Mouse (Mus musculus): ENCODE data around the gene Actr5. TPM values are rescaled to one million over a fixed set of nuclear protein-coding genes. Genes with fewer than 3 reads are reported as not detected.
A peak's percentile ranks its signal among the peaks of the same experiment; 100 is the strongest.

Actr5 gene
- total and polyA plus RNA-seq, 3 experiments, result 17.0 to 20.8 TPM; not detected in 1

- Histone ChIP-seq H3K9ac (ENCODE audit: control insufficient read depth, low read depth, low read length, poor library complexity, severe bottlenecking) (no peak overlapping the region), H3K27me3 (ENCODE audit: control insufficient read depth in 1 of 2, insufficient read depth in 2 of 2, low read length in 2 of 2) (no peaks in the 10 kb centered on the region), H3K4me1 (ENCODE audit: control insufficient read depth in 1 of 2, insufficient read depth in 2 of 2, low read length in 2 of 2) (no peaks in the 10 kb centered on the region), H3K27ac (ENCODE audit: control insufficient read depth, low read depth, low read length) (no peak overlapping the region), H3K4me3 (ENCODE audit: control insufficient read depth in 1 of 2, insufficient read depth in 1 of 2, low read depth in 2 of 2, low read length in 2 of 2) (no peak overlapping the region), H3K36me3 (ENCODE audit: control insufficient read depth in 1 of 2, insufficient read depth in 2 of 2, low read length in 2 of 2) (no peaks in the 10 kb centered on the region), H3K9me3 (replicated peaks; ENCODE audit: insufficient read depth, low read length) (no peaks in the 10 kb centered on the region), H3K79me2 (ENCODE audit: control insufficient read depth, insufficient read depth, low read length, poor library complexity) (no peaks in the 10 kb centered on the region)
- no peak for DNase-seq (ENCODE audit: low read depth, low spot score)
- no peak for TF ChIP-seq POLR2AphosphoS5 (IDR thresholded peaks at IDR 0.05; ENCODE audit: borderline replicate concordance, low read depth, low read length)
- TF ChIP-seq TAL1 (IDR thresholded peaks at IDR 0.05; ENCODE audit: low read length), result no peak
- no peak for TF ChIP-seq SIN3A (IDR thresholded peaks at IDR 0.05; ENCODE audit: low read length)
- TF ChIP-seq TCF12 (IDR thresholded peaks at IDR 0.05; ENCODE audit: low read depth, low read length), result no peak
- TF ChIP-seq BHLHE40 (IDR thresholded peaks at IDR 0.05; ENCODE audit: borderline replicate concordance, low read depth, low read length), result no peak
- no peak for TF ChIP-seq CHD1 (IDR thresholded peaks at IDR 0.05; ENCODE audit: low read depth, low read length)
- no peak for TF ChIP-seq MAX (IDR thresholded peaks at IDR 0.05; ENCODE audit: low read length)
- TF ChIP-seq UBTF (IDR thresholded peaks at IDR 0.05; ENCODE audit: borderline replicate concordance, insufficient read depth, low read depth, low read length), result no peak
- TF ChIP-seq ZKSCAN1 (IDR thresholded peaks at IDR 0.05; ENCODE audit: low read depth, low read length), result no peak
- no peak for TF ChIP-seq ETS1 (IDR thresholded peaks at IDR 0.05; ENCODE audit: low read depth, low read length)
- no peak for TF ChIP-seq NRF1 (IDR thresholded peaks at IDR 0.05; ENCODE audit: insufficient read depth, low read depth, low read length, poor library complexity, severe bottlenecking)
- TF ChIP-seq MXI1 (IDR thresholded peaks at IDR 0.05; ENCODE audit: low read depth, low read length), result no peak
Measured at GRCm38 (mm10) chr2:158643791-158644190, 19.1 kb downstream of the Actr5 start.

- Histone ChIP-seq H3K4me3 (ENCODE audit: control insufficient read depth in 1 of 2, insufficient read depth in 1 of 2, low read depth in 2 of 2, low read length in 2 of 2) (no peak overlapping the region), H3K27ac (ENCODE audit: control insufficient read depth, low read depth, low read length) (no peak overlapping the region), H3K9ac (ENCODE audit: control insufficient read depth, low read depth, low read length, poor library complexity, severe bottlenecking) (no peak overlapping the region), H3K79me2 (ENCODE audit: control insufficient read depth, insufficient read depth, low read length, poor library complexity) (no peaks in the 10 kb centered on the region), H3K9me3 (replicated peaks; ENCODE audit: insufficient read depth, low read length) (no peaks in the 10 kb centered on the region), H3K36me3 (ENCODE audit: control insufficient read depth in 1 of 2, insufficient read depth in 2 of 2, low read length in 2 of 2) (no peaks in the 10 kb centered on the region), H3K4me1 (ENCODE audit: control insufficient read depth in 1 of 2, insufficient read depth in 2 of 2, low read length in 2 of 2) (no peaks in the 10 kb centered on the region), H3K27me3 (ENCODE audit: control insufficient read depth in 1 of 2, insufficient read depth in 2 of 2, low read length in 2 of 2) (no peaks in the 10 kb centered on the region)
- DNase-seq (ENCODE audit: low read depth, low spot score), result no peak
- no peak for TF ChIP-seq MAX (IDR thresholded peaks at IDR 0.05; ENCODE audit: low read length)
- TF ChIP-seq POLR2A (IDR thresholded peaks at IDR 0.05; ENCODE audit: control insufficient read depth in 1 of 2, insufficient read depth in 1 of 2, low read depth in 1 of 2, low read length in 2 of 2, poor library complexity in 1 of 2), result no peak
Measured at GRCm38 (mm10) chr2:158651159-158651908, 26.6 kb downstream of the Actr5 start.

GRCm38 (mm10) chr2:158652985-158653384, 28.3 kb downstream of the Actr5 start:
- Histone ChIP-seq H3K27me3 (ENCODE audit: control insufficient read depth in 1 of 2, insufficient read depth in 2 of 2, low read length in 2 of 2) (no peaks in the 10 kb centered on the region; a peak in 1 of 4 replicates), H3K27ac (ENCODE audit: control insufficient read depth, low read depth, low read length) (no peak overlapping the region), H3K9ac (ENCODE audit: control insufficient read depth, low read depth, low read length, poor library complexity, severe bottlenecking) (no peak overlapping the region), H3K36me3 (ENCODE audit: control insufficient read depth in 1 of 2, insufficient read depth in 2 of 2, low read length in 2 of 2) (no peaks in the 10 kb centered on the region), H3K79me2 (ENCODE audit: control insufficient read depth, insufficient read depth, low read length, poor library complexity) (no peaks in the 10 kb centered on the region), H3K4me1 (ENCODE audit: control insufficient read depth in 1 of 2, insufficient read depth in 2 of 2, low read length in 2 of 2) (no peaks in the 10 kb centered on the region), H3K9me3 (replicated peaks; ENCODE audit: insufficient read depth, low read length) (no peaks in the 10 kb centered on the region), H3K4me3 (ENCODE audit: control insufficient read depth in 1 of 2, insufficient read depth in 1 of 2, low read depth in 2 of 2, low read length in 2 of 2) (no peak overlapping the region)
- DNase-seq (ENCODE audit: low read depth, low spot score), result peak; percentile 78
- TF ChIP-seq MAFK (IDR thresholded peaks at IDR 0.05; ENCODE audit: borderline replicate concordance, low read depth, low read length) (peak; percentile 37; the same call in 1 of the 2 replicates), POLR2AphosphoS2 (IDR thresholded peaks at IDR 0.05; ENCODE audit: low read length) (no peak), SMC3 (IDR thresholded peaks at IDR 0.05; ENCODE audit: low read depth, low read length) (peak; percentile 73), BHLHE40 (IDR thresholded peaks at IDR 0.05; ENCODE audit: borderline replicate concordance, low read depth, low read length) (no peak), ZC3H11A (IDR thresholded peaks at IDR 0.05; ENCODE audit: low read depth, low read length) (peak; percentile 67), RAD21 (IDR thresholded peaks at IDR 0.05; ENCODE audit: low read depth, low read length) (peak; percentile 69), CTCF (IDR thresholded peaks at IDR 0.05 in 2 of 3, conservative IDR thresholded peaks at IDR 0.05 in 1 of 3; ENCODE audit: control insufficient read depth in 1 of 3, insufficient read depth in 1 of 3, low read depth in 2 of 3, low read length in 3 of 3, poor library complexity in 1 of 3, severe bottlenecking in 1 of 3) (peak; percentile 56 to 70 (median 65)), MYC (IDR thresholded peaks at IDR 0.05; ENCODE audit: low read depth, low read length) (no peak)

Data from MEL (cell line).